ENCODE assay signal across 9 mouse cellular contexts in genomic region chr10:78322806-78323205, GRCm38 (mm10). TPM values are rescaled to one million over a fixed set of nuclear protein-coding genes. Genes with fewer than 3 reads are reported as not detected.
A peak's percentile ranks its signal among the peaks of the same experiment; 100 is the strongest.
DNase-seq lines count a peak whose midpoint lies in the region; ATAC-seq and TF ChIP-seq lines count a peak whose summit lies in the region.
"Had no signal": no experiment of that assay in that cellular context is flagged by ENCODE, and none has a peak within 500 bp of the region (broad histone marks: within the 10 kb centered on the region; RNA-seq: fewer than 3 reads in every experiment).

No protein-coding gene starts in this region.

- no peaks in the 10 kb centered on the region for H3K27me3 ChIP-seq in forebrain, embryonic 12.5 days
- no peaks in the 10 kb centered on the region for H3K27me3 ChIP-seq in forebrain, embryonic 11.5 days (ENCODE audit: control insufficient read depth, insufficient read depth, low read length)
- no peaks in the 10 kb centered on the region for H3K27me3 ChIP-seq in hindbrain, embryonic 12.5 days
- H3K27me3 ChIP-seq: limb, embryonic 12.5 days had no signal

- H3K36me3 ChIP-seq in forebrain, embryonic 12.5 days (replicated peaks) = peaks cover 12% of the 10 kb centered on the region
- H3K36me3 ChIP-seq in forebrain, embryonic 11.5 days (ENCODE audit: control insufficient read depth, insufficient read depth, low read length) = no peaks in the 10 kb centered on the region
- peaks cover 25% of the 10 kb centered on the region; the same call in 1 of the 2 replicates for H3K36me3 ChIP-seq in hindbrain, embryonic 12.5 days

- H3K4me2 ChIP-seq in forebrain, embryonic 12.5 days = no peak overlapping the region
- no peak overlapping the region for H3K4me2 ChIP-seq in forebrain, embryonic 11.5 days (ENCODE audit: low read depth, low read length, severe bottlenecking)
- no peak overlapping the region for H3K4me2 ChIP-seq in hindbrain, embryonic 12.5 days (replicated peaks)
- H3K4me2 ChIP-seq: limb, embryonic 12.5 days had no signal

- ATAC-seq in forebrain, embryonic 12.5 days (ENCODE audit: low FRiP score) = no peak
- ATAC-seq in forebrain, embryonic 11.5 days (replicated peaks; ENCODE audit: low FRiP score) = no peak
- peak; percentile 56 for ATAC-seq in granulocyte monocyte progenitor cell, adult 5-6 weeks (replicated peaks; ENCODE audit: poor library complexity, severe bottlenecking)
- ATAC-seq in hindbrain, embryonic 12.5 days (ENCODE audit: low FRiP score) = no peak

- H3K9me3 ChIP-seq in forebrain, embryonic 12.5 days = no peaks in the 10 kb centered on the region
- H3K9me3 ChIP-seq in forebrain, embryonic 11.5 days (ENCODE audit: control insufficient read depth, low read length) = no peaks in the 10 kb centered on the region
- no peaks in the 10 kb centered on the region for H3K9me3 ChIP-seq in hindbrain, embryonic 12.5 days (replicated peaks)
- H3K9me3 ChIP-seq: limb, embryonic 12.5 days had no signal

- no CpG with 5 or more reads among the region's 1 CpGs for WGBS in forebrain, embryonic 12.5 days
- WGBS in forebrain, embryonic 11.5 days = no CpG with 5 or more reads among the region's 1 CpGs
- WGBS in lung, adult 2 months = no CpG with 5 or more reads among the region's 1 CpGs
- WGBS in olfactory bulb, adult 2 months = no CpG with 5 or more reads among the region's 1 CpGs
- no CpG with 5 or more reads among the region's 1 CpGs for WGBS in hindbrain, embryonic 12.5 days

- no peak for TF ChIP-seq CTCF in lung, adult 2 months (IDR thresholded peaks at IDR 0.05; ENCODE audit: insufficient read depth, low read length)
- no peak for TF ChIP-seq CTCF in olfactory bulb, adult 2 months (IDR thresholded peaks at IDR 0.05; ENCODE audit: insufficient read depth, low read depth, low read length)

- H3K4me3 ChIP-seq in forebrain, embryonic 12.5 days (replicated peaks) = no peak overlapping the region
- no peak overlapping the region for H3K4me3 ChIP-seq in forebrain, embryonic 11.5 days (ENCODE audit: low read depth, low read length)
- no peak overlapping the region for H3K4me3 ChIP-seq in lung, adult 2 months (replicated peaks; ENCODE audit: extremely low read depth, low read depth, low read length)
- H3K4me3 ChIP-seq in olfactory bulb, adult 2 months (ENCODE audit: insufficient read depth, low read depth, low read length) = no peak overlapping the region
- no peak overlapping the region for H3K4me3 ChIP-seq in hindbrain, embryonic 12.5 days
- H3K4me3 ChIP-seq: limb, embryonic 12.5 days had no signal

- 0 out of 2 replicates have a peak overlapping the region, but pooled peaks have one; percentile 36 for H3K27ac ChIP-seq in forebrain, embryonic 12.5 days
- H3K27ac ChIP-seq in forebrain, embryonic 11.5 days (ENCODE audit: low read depth, low read length) = no peak overlapping the region
- 0 out of 2 replicates have a peak overlapping the region, but pooled peaks have one; percentile 16 for H3K27ac ChIP-seq in olfactory bulb, adult 2 months (ENCODE audit: insufficient read depth, low read depth, low read length)
- no peak overlapping the region for H3K27ac ChIP-seq in hindbrain, embryonic 12.5 days
- H3K27ac ChIP-seq: limb, embryonic 12.5 days had no signal

- H3K4me1 ChIP-seq in forebrain, embryonic 12.5 days = no peaks in the 10 kb centered on the region; the same call in 1 of the 2 replicates
- no peaks in the 10 kb centered on the region for H3K4me1 ChIP-seq in forebrain, embryonic 11.5 days (replicated peaks; ENCODE audit: control insufficient read depth, insufficient read depth, low read length)
- peaks cover 4% of the 10 kb centered on the region for H3K4me1 ChIP-seq in lung, adult 2 months (ENCODE audit: control insufficient read depth, insufficient read depth, low read length)
- peaks cover 38% of the 10 kb centered on the region for H3K4me1 ChIP-seq in olfactory bulb, adult 2 months (ENCODE audit: control insufficient read depth, insufficient read depth, low read length)
- 0 out of 2 replicates have a peak, but pooled peaks cover 3% of the 10 kb centered on the region for H3K4me1 ChIP-seq in hindbrain, embryonic 12.5 days

- no peak overlapping the region for H3K9ac ChIP-seq in forebrain, embryonic 12.5 days
- H3K9ac ChIP-seq in forebrain, embryonic 11.5 days (ENCODE audit: low read length) = no peak overlapping the region
- no peak overlapping the region for H3K9ac ChIP-seq in hindbrain, embryonic 12.5 days
- H3K9ac ChIP-seq: limb, embryonic 12.5 days had no signal

- no peak for DNase-seq in forebrain, embryonic 11.5 days (ENCODE audit: low spot score)
- DNase-seq in lung, adult 2 months = peak; percentile 31
- DNase-seq in lung, postnatal 25 days (ENCODE audit: low spot score) = no peak
- no peak for DNase-seq in thymus, postnatal 4 days

- TF ChIP-seq POLR2A in lung, adult 2 months (IDR thresholded peaks at IDR 0.05; ENCODE audit: borderline replicate concordance, extremely low read depth, low read depth, low read length) = no peak
- no peak for TF ChIP-seq POLR2A in olfactory bulb, adult 2 months (IDR thresholded peaks at IDR 0.05; ENCODE audit: insufficient read depth, low read depth, low read length)

RNA-seq across cellular contexts. Expression of gene Agpat3, which starts 29.5 kb away (rescaled TPM):
- polyA plus RNA-seq in forebrain, embryonic 12.5 days (2016; fragmentation: Nextera tagmentation; extraction: Ambion mirVana) = 52.5 and 58.0 TPM in 2 replicates
- polyA plus RNA-seq in forebrain, embryonic 11.5 days (2014; fragmentation: Nextera tagmentation; extraction: Ambion mirVana) = 52.3 and 57.9 TPM in 2 replicates
- 209 and 247 TPM in 2 replicates for polyA plus RNA-seq in lung, adult 2 months (2012; rRNA removed)
- total RNA-seq in granulocyte monocyte progenitor cell, adult 5-6 weeks (2014; fragmentation: Nextera tagmentation) = 0.19 and 0.39 TPM in 2 replicates
- 0.52 and 0.88 TPM in 2 replicates for total RNA-seq in granulocyte monocyte progenitor cell, adult 5-6 weeks (2017)
- 102 TPM in 1 of 2 replicates, not detected in the other for polyA plus RNA-seq in olfactory bulb, adult 2 months (2012; ENCODE audit: insufficient read depth, insufficient read length, low replicate concordance, missing spikeins)
- 59.2 and 59.7 TPM in 2 replicates for polyA plus RNA-seq in hindbrain, embryonic 12.5 days (2016; fragmentation: Nextera tagmentation; extraction: Ambion mirVana)

Comparison
In these comparisons a context has a peak if more than half of its experiments do, and no peak if none do; other contexts are left out.
1. H3K27ac ChIP-seq: peak in forebrain, embryonic 12.5 days (single experiment) and olfactory bulb, adult 2 months (single experiment); none in forebrain, embryonic 11.5 days (single experiment) and hindbrain, embryonic 12.5 days (single experiment).